20 mouse cellular contexts compared by ENCODE assay signal in genomic region chr6:83396711-83397110, GRCm38 (mm10). TPM values are rescaled to one million over a fixed set of nuclear protein-coding genes. Genes with fewer than 3 reads are reported as not detected.
DNase-seq lines count a peak whose midpoint lies in the region; ATAC-seq and TF ChIP-seq lines count a peak whose summit lies in the region.
"Had no signal": no experiment of that assay in that cellular context is flagged by ENCODE, and none has a peak within 500 bp of the region (broad histone marks: within the 10 kb centered on the region; RNA-seq: fewer than 3 reads in every experiment).

No protein-coding gene starts in this region.

- DNase-seq in gastrocnemius, adult 2 months, result peak; percentile 61
- DNase-seq in gastrocnemius, postnatal 25 days, result no peak
- DNase-seq in liver, embryonic 11.5 days (ENCODE audit: low spot score), result no peak
- peak; percentile 51 for DNase-seq in brain, adult 2 months (ENCODE audit: low read depth, low spot score)
- DNase-seq in heart, adult 9 months (ENCODE audit: low spot score in 2 of 2), result no peak
- DNase-seq: adrenal gland, adult 2 months; adrenal gland, postnatal 14 days; cerebellum, adult 11 months; cerebellum, adult 8-10 months; forebrain, postnatal 0 days; gastrocnemius, postnatal 36 days; heart, adult 2 months had no signal

- H3K4me2 ChIP-seq in liver, embryonic 15.5 days, result no peak overlapping the region
- H3K4me2 ChIP-seq in liver, embryonic 11.5 days, result no peak overlapping the region
- H3K4me2 ChIP-seq: embryonic facial prominence, embryonic 12.5 days; embryonic facial prominence, embryonic 15.5 days; heart, embryonic 11.5 days; hindbrain, embryonic 12.5 days; hindbrain, embryonic 15.5 days had no signal

- no peak overlapping the region for H3K4me3 ChIP-seq in gastrocnemius, adult 2 months
- H3K4me3 ChIP-seq in liver, embryonic 15.5 days (replicated peaks), result no peak overlapping the region
- H3K4me3 ChIP-seq in liver, embryonic 11.5 days (ENCODE audit: low read depth, low read length), result no peak overlapping the region
- H3K4me3 ChIP-seq: embryonic facial prominence, embryonic 12.5 days; embryonic facial prominence, embryonic 15.5 days; heart, adult 2 months; hindbrain, embryonic 12.5 days; hindbrain, embryonic 15.5 days had no signal

- no peak overlapping the region for H3K9ac ChIP-seq in liver, embryonic 15.5 days
- H3K9ac ChIP-seq in liver, embryonic 11.5 days (ENCODE audit: low read depth, low read length), result no peak overlapping the region
- H3K9ac ChIP-seq: embryonic facial prominence, embryonic 12.5 days; embryonic facial prominence, embryonic 15.5 days; forebrain, postnatal 0 days; hindbrain, embryonic 12.5 days; hindbrain, embryonic 15.5 days had no signal

- WGBS in liver, embryonic 15.5 days (ENCODE audit: insufficient replicate concordance), result 85% methylated on average over 2 of the region's 2 CpGs
- 98% methylated on average over 2 of the region's 2 CpGs for WGBS in liver, embryonic 11.5 days

- H3K36me3 ChIP-seq in liver, embryonic 15.5 days (replicated peaks), result peaks cover 52% of the 10 kb centered on the region
- H3K36me3 ChIP-seq in liver, embryonic 11.5 days (ENCODE audit: control insufficient read depth, insufficient read depth, low read length), result peaks cover 38% of the 10 kb centered on the region

- no peak for ATAC-seq in liver, embryonic 15.5 days (ENCODE audit: insufficient read depth)
- ATAC-seq in liver, embryonic 11.5 days (replicated peaks; ENCODE audit: low FRiP score), result no peak
- ATAC-seq: CD4-positive, CD25-positive, alpha-beta regulatory T cell, adult 4 months; forebrain, embryonic 14.5 days; forebrain, postnatal 0 days had no signal

- no peaks in the 10 kb centered on the region for H3K27me3 ChIP-seq in liver, embryonic 15.5 days
- no peaks in the 10 kb centered on the region for H3K27me3 ChIP-seq in liver, embryonic 11.5 days (replicated peaks; ENCODE audit: control insufficient read depth, insufficient read depth, low read length)
- H3K27me3 ChIP-seq: embryonic facial prominence, embryonic 12.5 days; embryonic facial prominence, embryonic 15.5 days; hindbrain, embryonic 12.5 days; hindbrain, embryonic 15.5 days had no signal

- TF ChIP-seq CTCF in gastrocnemius, adult 2 months (IDR thresholded peaks at IDR 0.05), result no peak

- H3K4me1 ChIP-seq in liver, embryonic 15.5 days (replicated peaks), result peaks cover 33% of the 10 kb centered on the region
- no peaks in the 10 kb centered on the region; the same call in 1 of the 2 replicates for H3K4me1 ChIP-seq in liver, embryonic 11.5 days (replicated peaks; ENCODE audit: control insufficient read depth, insufficient read depth, low read length)

- intact Hi-C loops in gastrocnemius, adult 2 months (cut with DNase I), result no loop called here

- no peaks in the 10 kb centered on the region for H3K9me3 ChIP-seq in liver, embryonic 15.5 days (replicated peaks)
- H3K9me3 ChIP-seq in liver, embryonic 11.5 days (ENCODE audit: control insufficient read depth, low read length), result no peaks in the 10 kb centered on the region
- H3K9me3 ChIP-seq: embryonic facial prominence, embryonic 12.5 days; embryonic facial prominence, embryonic 15.5 days; hindbrain, embryonic 12.5 days; hindbrain, embryonic 15.5 days had no signal

- no peak overlapping the region for H3K27ac ChIP-seq in gastrocnemius, adult 2 months
- H3K27ac ChIP-seq in liver, embryonic 15.5 days (replicated peaks), result peak overlapping the region; percentile 76; the same call in 1 of the 2 replicates
- H3K27ac ChIP-seq in liver, embryonic 11.5 days (ENCODE audit: low read depth, low read length), result no peak overlapping the region
- H3K27ac ChIP-seq: embryonic facial prominence, embryonic 15.5 days; heart, adult 2 months; hindbrain, embryonic 12.5 days; hindbrain, embryonic 15.5 days had no signal

RNA-seq across cellular contexts. Expression of gene Bola3, which starts 47.8 kb away (rescaled TPM):
- 100 to 1,000 TPM; 245 to 263 TPM for total RNA-seq in gastrocnemius, adult 2 months (2021)
- total RNA-seq in gastrocnemius, postnatal 25 days (2021), result 100 to 1,000 TPM; 236 to 237 TPM
- polyA plus RNA-seq in liver, embryonic 15.5 days (2015; fragmentation: Nextera tagmentation; extraction: Ambion mirVana), result 204 and 248 TPM in 2 replicates
- 307 and 333 TPM in 2 replicates for polyA plus RNA-seq in liver, embryonic 11.5 days (2014; fragmentation: Nextera tagmentation; extraction: Ambion mirVana)

Comparison
In these comparisons a context has a peak if more than half of its experiments do, and no peak if none do; other contexts are left out.
1. DNase-seq: peak in gastrocnemius, adult 2 months (single experiment) and brain, adult 2 months (single experiment); none in gastrocnemius, postnatal 25 days (single experiment), liver, embryonic 11.5 days (single experiment) and heart, adult 9 months (0 of 2).